Mouse (Mus musculus): ENCODE data around the gene Gatad2a.
"Not testable (repeated sequence)": the region's sequence is repeated elsewhere in the genome, so short reads cannot be mapped to it uniquely, and the experiment has no call there.

Gene Gatad2a

GRCm38 (mm10) chr8:69988936-69989335 is 7.2 kb downstream of the Gatad2a start:
- not testable (repeated sequence) for DNase-seq (ENCODE audit: low spot score)

GRCm38 (mm10) chr8:69987744-69988143 is 8.4 kb downstream of the Gatad2a start:
- no peak for DNase-seq (ENCODE audit: low spot score)

GRCm38 (mm10) chr8:69984876-69985553 is 11.2 kb downstream of the Gatad2a start:
- no peak for DNase-seq (ENCODE audit: low spot score)

- DNase-seq (ENCODE audit: low spot score): no peak
Observed at GRCm38 (mm10) chr8:69978456-69978855, 17.7 kb downstream of the Gatad2a start.

DNA sequence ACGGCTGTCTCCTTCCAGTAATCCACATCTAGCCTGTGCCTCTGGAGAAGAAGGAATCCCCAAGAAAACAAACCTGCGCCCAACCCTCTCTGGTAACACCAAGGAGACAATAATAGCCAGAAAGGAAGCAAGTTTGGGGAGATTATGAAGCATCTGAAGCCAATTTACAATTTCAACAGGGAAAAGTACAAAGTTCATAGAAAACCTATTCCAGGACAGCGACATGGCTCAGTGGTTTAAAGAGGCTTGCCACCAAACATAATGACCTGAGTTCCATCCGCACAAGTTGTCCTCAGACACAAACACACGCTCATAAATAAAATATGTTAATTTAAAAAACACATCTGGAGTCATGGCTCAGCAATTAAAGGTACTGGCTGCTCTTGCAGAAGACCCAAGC is 21.4 kb downstream of the Gatad2a start:
- no peak for DNase-seq (ENCODE audit: low spot score)

- peak; percentile 98 for DNase-seq (ENCODE audit: low spot score)
Observed at GRCm38 (mm10) chr8:69974194-69974614, 22.0 kb downstream of the Gatad2a start.

DNA sequence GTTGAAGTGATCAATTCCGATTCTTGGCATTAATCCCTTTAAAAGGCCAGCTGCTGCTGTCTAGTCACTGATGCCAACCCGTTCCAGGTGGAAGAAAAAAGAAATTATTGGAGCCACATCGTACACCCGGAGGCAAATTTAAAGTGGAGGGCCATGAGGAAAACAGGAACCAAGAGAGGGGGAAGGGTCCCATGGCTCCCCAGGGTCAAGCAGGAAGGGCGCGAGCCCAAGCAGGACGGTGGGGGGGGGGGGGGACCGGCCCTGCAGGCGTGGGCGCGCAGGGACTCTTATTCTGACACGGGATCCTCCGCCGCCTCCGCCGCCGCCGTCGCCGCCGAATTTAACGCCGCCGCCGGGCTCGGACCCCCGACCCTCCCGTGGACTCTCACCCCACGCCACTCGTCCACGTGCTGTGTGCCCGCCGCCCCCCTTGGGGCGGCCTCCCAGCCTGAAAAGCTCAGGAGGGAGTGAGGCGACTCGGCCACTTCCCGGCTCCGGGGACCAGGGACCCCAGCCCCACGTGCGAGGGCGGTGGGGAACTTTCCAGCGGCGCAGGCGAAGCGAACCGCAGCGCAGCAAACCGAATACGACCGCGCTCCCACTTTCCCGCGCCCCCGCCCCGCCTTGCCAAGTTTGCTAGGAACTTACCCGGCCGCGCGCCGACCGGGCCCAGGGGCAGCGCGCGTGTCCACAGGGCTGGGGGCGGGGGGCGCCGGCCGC is 22.6 kb downstream of the Gatad2a start:
- DNase-seq (ENCODE audit: low spot score): peak; percentile 47

- no peak for DNase-seq (ENCODE audit: low spot score)
Observed at GRCm38 (mm10) chr8:69973063-69973441, 23.1 kb downstream of the Gatad2a start.

DNA sequence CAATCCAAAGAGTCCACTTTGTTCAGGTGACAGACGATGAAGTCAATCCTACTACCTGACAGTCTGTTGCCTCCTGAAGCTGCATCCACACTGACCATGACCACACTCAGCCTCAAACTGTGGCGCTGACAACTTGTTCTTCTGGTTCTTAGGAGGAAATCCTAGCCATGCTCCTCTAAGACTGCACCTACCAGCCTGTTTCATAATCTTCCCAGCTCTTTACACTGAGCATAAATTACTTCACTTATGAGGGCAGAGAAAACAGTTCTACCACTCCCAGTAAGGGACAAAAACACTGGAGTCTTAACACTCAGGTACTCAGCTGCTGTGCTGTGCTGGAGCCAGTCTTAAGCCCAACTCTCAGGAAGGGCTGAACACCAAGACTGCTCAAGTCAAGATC is 25.3 kb downstream of the Gatad2a start:
- no peak for DNase-seq (ENCODE audit: low spot score)

DNA sequence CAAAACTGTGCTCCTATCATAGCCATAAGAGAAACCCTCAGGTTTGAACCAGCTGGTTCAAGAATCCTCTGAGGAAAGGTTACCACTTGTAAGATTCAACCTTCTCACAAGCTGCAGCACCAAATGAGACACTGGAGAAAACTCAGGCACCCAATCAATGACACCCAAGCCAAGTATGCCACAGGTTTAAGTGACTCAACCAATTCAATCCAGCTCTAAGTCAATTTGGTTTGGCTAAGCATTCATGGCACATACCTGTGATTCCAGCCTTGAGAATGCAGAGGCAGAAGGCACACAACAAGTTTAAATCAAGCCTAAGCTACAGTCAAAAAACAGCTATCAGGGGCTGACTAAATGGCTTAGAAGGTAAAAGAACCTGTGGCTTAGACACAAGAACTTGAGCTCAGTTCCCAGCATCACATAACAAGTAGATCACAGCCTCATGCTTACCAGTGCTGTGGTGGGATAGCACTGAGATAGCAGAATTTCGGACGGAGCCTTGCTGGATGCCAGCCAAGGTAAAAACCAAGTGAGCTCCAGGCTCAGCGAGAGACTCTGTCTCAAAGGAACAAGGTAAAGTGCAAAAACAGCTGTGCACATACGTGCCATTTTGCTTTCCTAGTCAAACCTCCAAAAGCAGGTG is 28.8 kb downstream of the Gatad2a start:
- DNase-seq (ENCODE audit: low spot score): no peak

GRCm38 (mm10) chr8:69959241-69959640 is 36.9 kb downstream of the Gatad2a start:
- no peak for DNase-seq (ENCODE audit: low spot score)

GRCm38 (mm10) chr8:69957879-69958278 is 38.3 kb downstream of the Gatad2a start:
- no peak for DNase-seq (ENCODE audit: low spot score)

- DNase-seq (ENCODE audit: low spot score): no peak
Observed at GRCm38 (mm10) chr8:69957419-69957818, 38.8 kb downstream of the Gatad2a start.

DNA sequence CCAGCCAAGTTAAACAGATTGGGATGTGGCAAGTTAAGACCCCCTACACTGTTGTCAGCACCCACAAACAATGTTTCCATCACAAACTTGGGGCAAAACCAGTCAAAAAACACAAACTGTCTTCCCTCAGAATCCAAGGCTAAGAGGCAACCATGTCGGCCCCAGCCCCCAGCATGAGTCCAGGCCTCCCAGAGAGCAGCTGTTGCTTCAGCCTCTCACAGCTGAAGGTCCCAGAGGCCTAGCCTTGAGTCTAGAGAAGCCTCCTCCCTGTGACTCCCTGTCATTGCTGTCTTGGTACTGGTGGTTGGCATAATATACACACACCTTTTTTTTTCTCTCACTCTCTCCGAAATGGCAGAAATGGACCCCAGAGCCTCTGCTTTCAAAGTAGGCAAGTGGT is 39.5 kb downstream of the Gatad2a start:
- DNase-seq (ENCODE audit: low spot score): no peak

DNA sequence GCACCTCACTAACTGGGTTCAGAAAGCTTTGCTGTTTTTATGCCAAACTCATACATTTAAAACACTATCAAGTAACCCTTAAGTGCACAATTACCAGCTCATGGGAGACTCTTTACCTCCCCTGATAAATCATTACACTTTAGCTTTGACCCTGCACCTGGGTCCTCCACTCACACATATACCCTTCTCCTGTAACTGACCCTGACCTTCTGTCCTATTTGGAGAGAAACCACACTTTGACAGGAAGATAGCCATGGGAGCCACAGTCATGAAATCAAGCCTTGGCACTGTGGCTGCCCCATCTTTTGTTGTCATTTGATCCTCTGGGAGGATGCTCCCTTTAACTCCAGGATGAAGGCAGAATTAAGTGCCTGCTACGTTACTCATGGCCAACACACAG is 41.5 kb downstream of the Gatad2a start:
- DNase-seq (ENCODE audit: low spot score): no peak

DNA sequence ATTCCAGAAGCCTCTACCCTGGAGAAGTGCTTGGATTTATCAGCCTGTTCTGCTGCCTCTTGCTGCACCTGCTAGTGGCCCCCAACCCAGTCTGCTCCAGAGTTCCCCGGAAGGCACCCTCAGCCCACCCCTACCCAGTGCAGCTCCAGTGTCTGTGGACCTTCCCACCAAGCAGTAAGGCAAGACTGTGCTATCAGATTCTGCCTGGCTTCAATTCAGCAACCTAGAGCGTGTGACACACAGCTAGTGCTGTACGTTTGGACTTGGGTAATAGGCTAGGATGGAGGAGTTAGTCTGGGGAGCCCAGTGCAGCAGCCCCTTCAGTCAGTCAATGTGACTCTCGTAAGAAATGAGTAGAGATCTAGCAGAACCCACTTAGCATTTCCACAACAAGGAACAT is 42.0 kb downstream of the Gatad2a start:
- DNase-seq (ENCODE audit: low spot score): no peak

GRCm38 (mm10) chr8:69950300-69950699 is 45.9 kb downstream of the Gatad2a start:
- no peak for DNase-seq (ENCODE audit: low spot score)

DNA sequence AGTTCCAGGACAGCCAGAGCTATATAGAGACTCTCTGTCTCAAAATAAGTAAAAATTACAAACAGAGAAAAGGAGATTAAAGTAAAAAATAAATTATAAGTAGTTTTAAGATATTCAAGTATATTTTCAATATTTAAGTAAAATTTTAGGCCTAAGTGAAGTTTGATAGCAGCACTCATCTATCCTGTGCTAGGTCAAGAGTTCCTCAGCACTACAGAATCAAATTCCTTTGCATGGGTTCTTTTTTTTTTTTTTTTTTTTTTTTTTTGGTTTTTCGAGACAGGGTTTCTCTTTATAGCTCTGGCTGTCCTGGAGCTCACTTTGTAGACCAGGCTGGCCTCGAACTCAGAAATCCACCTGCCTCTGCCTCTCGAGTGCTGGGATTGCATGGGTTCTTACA is 53.7 kb downstream of the Gatad2a start:
- DNase-seq (ENCODE audit: low spot score): not testable (repeated sequence)

- no peak for DNase-seq (ENCODE audit: low spot score)
Observed at GRCm38 (mm10) chr8:69940386-69940785, 55.8 kb downstream of the Gatad2a start.

- no peak for DNase-seq (ENCODE audit: low spot score)
Observed at GRCm38 (mm10) chr8:69939633-69940032, 56.6 kb downstream of the Gatad2a start.

DNA sequence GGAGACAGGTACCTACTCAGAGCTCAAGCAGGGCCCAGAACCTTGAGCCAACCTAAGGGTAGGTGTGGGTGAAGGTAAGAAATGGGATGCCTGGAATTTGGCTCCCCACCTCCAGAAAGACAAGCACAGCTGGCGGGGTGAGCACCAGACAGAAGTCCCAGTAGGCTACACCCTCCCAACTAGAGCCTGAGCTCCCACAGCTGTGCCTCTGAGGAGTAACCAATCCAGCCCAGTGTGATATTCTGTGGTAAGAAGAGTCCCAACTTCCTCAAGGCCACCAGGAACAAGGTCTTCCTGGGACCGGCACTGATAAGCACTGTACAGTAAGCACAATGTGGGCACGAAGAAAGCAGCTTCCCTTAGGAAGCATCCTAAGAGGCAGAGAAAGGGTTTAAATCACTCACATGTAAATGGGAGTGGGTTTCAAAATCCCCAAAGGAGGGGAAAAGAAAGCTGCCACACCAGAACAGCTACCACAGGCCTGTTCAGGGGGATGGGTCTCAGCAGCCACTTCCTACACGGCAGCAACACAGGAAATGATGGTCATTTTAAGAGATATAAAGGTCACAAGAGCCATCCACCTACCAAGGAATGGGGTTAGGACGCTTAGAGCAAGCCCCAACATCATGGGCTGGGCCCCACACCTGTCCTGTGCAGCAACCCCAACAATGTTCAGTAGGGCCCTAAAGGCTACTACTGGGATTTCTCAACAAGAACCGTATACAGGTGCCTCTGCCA is 57.8 kb downstream of the Gatad2a start:
- no peak for DNase-seq (ENCODE audit: low spot score)

- no peak for DNase-seq (ENCODE audit: low spot score)
Observed at GRCm38 (mm10) chr8:69937466-69937865, 58.7 kb downstream of the Gatad2a start.

Data from ovary, postnatal 14 days (tissue).